Mouse (Mus musculus): ENCODE data around the gene Fbxo34.

- TF ChIP-seq CHD2 (IDR thresholded peaks at IDR 0.05; ENCODE audit: low read depth, low read length) (no peak), HCFC1 (IDR thresholded peaks at IDR 0.05; ENCODE audit: borderline replicate concordance, insufficient read depth, low read length) (no peak)
Measured at GRCm38 (mm10) chr14:47553380-47553779, 103.2 kb downstream of the Fbxo34 start.
